Mouse (Mus musculus): ENCODE data around the gene Pqlc3.

DNA sequence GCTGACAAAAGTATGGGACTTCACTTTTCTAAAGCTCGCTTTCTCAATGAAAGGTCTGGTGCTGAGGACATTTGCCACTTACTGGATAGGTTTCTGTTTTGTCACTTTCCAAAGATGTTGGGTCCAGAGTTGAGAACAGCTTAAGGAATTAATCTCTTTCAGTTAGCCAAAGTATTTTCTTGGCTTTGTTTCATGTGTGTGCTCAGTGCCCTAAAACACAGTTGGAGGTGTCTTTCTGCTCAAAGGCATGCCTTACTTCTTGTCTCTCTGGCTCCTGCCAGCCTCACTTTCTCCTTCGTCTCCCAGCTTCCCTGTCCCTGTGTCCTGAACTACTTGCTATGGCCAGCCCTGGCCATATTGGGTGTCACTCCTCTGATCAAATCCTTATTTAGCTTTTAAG lies 8.8 kb downstream of the Pqlc3 start:
- no peak for TF ChIP-seq CTCF (IDR thresholded peaks at IDR 0.05; ENCODE audit: extremely low read depth, insufficient read depth, low read length)
- no peak for TF ChIP-seq POLR2A (IDR thresholded peaks at IDR 0.05; ENCODE audit: extremely low read depth, insufficient read depth, low read length)
